Mouse (Mus musculus) stomach, postnatal 0 days (tissue): ENCODE measurements around the gene Ackr4. TPM values are rescaled to one million over a fixed set of nuclear protein-coding genes. Genes with fewer than 3 reads are reported as not detected.
A peak's percentile ranks its signal among the peaks of the same experiment; 100 is the strongest.

Experiments
- ATAC-seq: fragments of 200-750 bp; cut with Nextera tagmentation; 2 replicates; pipeline ENCODE4 v1.8.0; 2017; ENCODE audit not compliant: low FRiP score, low TSS enrichment
- DNase-seq: peaks from one replicate; pipeline ENCODE4 v3.0.0-alpha.2; 2016; ENCODE audit warnings: low spot score
- H3K27ac ChIP-seq: fragments of 300-500 bp; sonication (generic); replicated peaks from 2 replicates; pipeline ENCODE4 v1.5.1; 2014; ENCODE audit warnings: mild to moderate bottlenecking, control low read depth
- H3K27me3 ChIP-seq: fragments of 300-500 bp; sonication (generic); 2 replicates; pipeline ENCODE4 v1.6.1; 2014; ENCODE audit warnings: low read length; ENCODE audit not compliant: control insufficient read depth, insufficient read depth
- H3K36me3 ChIP-seq: fragments of 300-500 bp; sonication (generic); 2 replicates; pipeline ENCODE4 v1.6.1; 2014; ENCODE audit warnings: low read length, mixed read lengths; ENCODE audit not compliant: control insufficient read depth, insufficient read depth
- H3K4me1 ChIP-seq: fragments of 300-500 bp; sonication (generic); replicated peaks from 2 replicates; pipeline ENCODE4 v1.6.1; 2014; ENCODE audit warnings: antibody characterized with exemption; ENCODE audit not compliant: control insufficient read depth, insufficient read depth
- H3K4me2 ChIP-seq: fragments of 300-500 bp; sonication (generic); replicated peaks from 2 replicates; pipeline ENCODE4 v1.6.1; 2014; ENCODE audit warnings: low read depth, mild to moderate bottlenecking, control low read depth, moderate library complexity
- H3K4me3 ChIP-seq: fragments of 300-500 bp; sonication (generic); 2 replicates; pipeline ENCODE4 v1.5.1; 2014; ENCODE audit warnings: low read depth, low read length, control low read depth
- H3K9ac ChIP-seq: fragments of 300-500 bp; sonication (generic); 2 replicates; pipeline ENCODE4 v1.6.1; 2014; ENCODE audit warnings: mild to moderate bottlenecking, low read length, control low read depth, mixed read lengths
- H3K9me3 ChIP-seq: fragments of 300-500 bp; sonication (generic); 2 replicates; pipeline ENCODE4 v1.6.1; 2016; ENCODE audit warnings: low read length; ENCODE audit not compliant: control insufficient read depth
- CTCF ChIP-seq: IDR thresholded peaks from 2 replicates; pipeline ENCODE4 v1.5.1; 2016; ENCODE audit warnings: antibody characterized with exemption, low read depth, mild to moderate bottlenecking, moderate library complexity
- EP300 ChIP-seq: optimal IDR thresholded peaks from 2 replicates; pipeline ENCODE3; 2016; ENCODE audit warnings: antibody characterized with exemption
- WGBS: fragments of 180-500 bp; shearing (Covaris S2); extraction: QIAGEN DNeasy Blood & Tissue Kit; methylation state at CpG from one replicate; pipeline ENCODE4 v1.1.7; 2014; 5-methylcytosine and 5-hydroxymethylcytosine counted together
- polyA plus RNA-seq: library from polyadenylated mRNA; unstranded; fragments of >200 nt; fragmentation: Nextera tagmentation; extraction: Ambion mirVana; gene quantifications from 2 replicates; pipeline ENCODE4 v1.2.1, GENCODE M21; 2015

Gene Ackr4
- polyA plus RNA-seq, 1 experiment from 2014 or later: 3.6 TPM

DNA sequence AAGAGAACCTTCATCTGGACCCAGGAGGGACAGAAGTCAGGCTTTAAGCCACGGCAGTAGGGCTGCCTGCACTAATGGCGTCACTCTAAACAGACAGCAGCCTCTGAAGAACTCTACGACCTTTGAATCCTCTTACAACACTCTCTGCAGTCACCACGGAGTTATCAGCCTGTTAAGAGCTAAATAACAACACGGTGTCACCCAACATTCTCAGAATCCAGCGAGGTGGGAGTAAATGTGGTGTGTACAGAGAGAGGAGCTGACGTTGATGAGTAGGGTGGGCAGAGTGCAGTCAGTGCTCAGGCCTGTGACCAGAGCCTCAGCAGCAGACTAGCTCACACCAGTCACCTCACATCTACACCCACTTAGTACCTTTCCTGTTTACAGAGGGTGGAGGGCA lies 34.4 kb upstream of the Ackr4 start:
- peaks cover 43% of the 10 kb centered on the region for H3K36me3 ChIP-seq

GRCm38 (mm10) chr9:104157291-104157690 lies 30.6 kb upstream of the Ackr4 start:
- Histone ChIP-seq H3K9me3 (no peaks in the 10 kb centered on the region), H3K27ac (no peak overlapping the region), H3K4me2 (no peak overlapping the region), H3K4me3 (no peak overlapping the region), H3K36me3 (peaks cover 34% of the 10 kb centered on the region), H3K27me3 (no peaks in the 10 kb centered on the region), H3K4me1 (no peaks in the 10 kb centered on the region), H3K9ac (no peak overlapping the region)
- DNase-seq (no peak), ATAC-seq (no peak)
- TF ChIP-seq EP300 (no peak), CTCF (no peak)
- 89% methylated on average over 7 of the region's 7 CpGs for WGBS

More for the DNA sequence above, 34.4 kb upstream of the Ackr4 start:
- no peak overlapping the region for H3K27ac ChIP-seq
- 79% methylated on average over 7 of the region's 7 CpGs for WGBS
- no peak overlapping the region for H3K4me3 ChIP-seq
- no peaks in the 10 kb centered on the region for H3K4me1 ChIP-seq
- ATAC-seq (no peak), DNase-seq (no peak)
- no peak overlapping the region for H3K4me2 ChIP-seq
- no peaks in the 10 kb centered on the region for H3K27me3 ChIP-seq
- H3K9ac ChIP-seq: no peak overlapping the region
- no peak for TF ChIP-seq CTCF
- no peak for TF ChIP-seq EP300
- no peaks in the 10 kb centered on the region for H3K9me3 ChIP-seq

GRCm38 (mm10) chr9:104156506-104156905 lies 29.8 kb upstream of the Ackr4 start:
- 90% methylated on average over 8 of the region's 8 CpGs for WGBS
- H3K27me3 ChIP-seq: no peaks in the 10 kb centered on the region
- H3K9me3 ChIP-seq: no peaks in the 10 kb centered on the region
- no peak overlapping the region for H3K4me2 ChIP-seq
- H3K36me3 ChIP-seq: peaks cover 37% of the 10 kb centered on the region
- H3K27ac ChIP-seq: no peak overlapping the region
- no peak overlapping the region for H3K9ac ChIP-seq
- ATAC-seq (no peak), DNase-seq (no peak)
- no peaks in the 10 kb centered on the region for H3K4me1 ChIP-seq
- H3K4me3 ChIP-seq: no peak overlapping the region
- no peak for TF ChIP-seq EP300
- no peak for TF ChIP-seq CTCF

DNA sequence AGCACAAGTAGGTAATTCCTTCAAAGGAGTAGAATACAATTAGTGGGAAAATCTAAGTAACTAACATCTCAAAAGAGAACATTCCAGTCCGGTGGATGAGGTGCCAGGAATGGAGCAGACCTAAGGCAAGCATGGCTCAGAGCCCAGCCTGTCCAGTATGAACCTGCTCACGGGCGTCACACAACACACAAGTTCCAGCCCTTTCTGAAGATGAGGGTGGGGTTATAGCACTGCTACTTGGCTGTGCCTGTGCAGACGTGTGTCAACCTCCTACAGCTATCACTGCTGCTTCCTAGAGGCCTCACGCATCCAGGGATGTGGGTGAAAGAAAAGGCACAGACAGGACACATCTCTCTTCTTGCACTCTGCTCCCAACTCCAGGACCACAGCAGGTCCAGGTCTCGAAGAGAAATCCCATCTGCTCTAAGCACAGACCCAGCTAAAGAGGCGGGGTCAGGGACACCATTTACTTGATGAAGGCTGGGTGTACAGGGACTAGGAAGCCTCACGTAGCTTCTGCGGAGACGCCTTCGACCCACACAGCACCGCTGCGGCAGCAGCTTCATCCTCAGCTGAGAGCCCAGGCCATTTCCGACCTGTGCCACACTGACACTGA lies 28.5 kb upstream of the Ackr4 start:
- Histone ChIP-seq H3K4me2 (no peak overlapping the region), H3K36me3 (peaks cover 34% of the 10 kb centered on the region), H3K27ac (peak overlapping the region; percentile 75), H3K9ac (no peak overlapping the region), H3K4me3 (no peak overlapping the region), H3K9me3 (no peaks in the 10 kb centered on the region), H3K27me3 (no peaks in the 10 kb centered on the region), H3K4me1 (no peaks in the 10 kb centered on the region)
- DNase-seq: no peak
- peak; percentile 75 for ATAC-seq
- WGBS: 87% methylated on average over 14 of the region's 14 CpGs
- peak; percentile 20 for TF ChIP-seq EP300
- no peak for TF ChIP-seq CTCF

- H3K36me3 ChIP-seq: peaks cover 26% of the 10 kb centered on the region
- no peaks in the 10 kb centered on the region for H3K27me3 ChIP-seq
- H3K27ac ChIP-seq: peak overlapping the region; percentile 76
- no peak for TF ChIP-seq EP300
- TF ChIP-seq CTCF: no peak
- H3K9me3 ChIP-seq: no peaks in the 10 kb centered on the region
- WGBS: 73% methylated on average over 7 of the region's 7 CpGs
- ATAC-seq (no peak), DNase-seq (no peak)
- no peaks in the 10 kb centered on the region for H3K4me1 ChIP-seq
- no peak overlapping the region for H3K9ac ChIP-seq
- no peak overlapping the region for H3K4me3 ChIP-seq
- H3K4me2 ChIP-seq: no peak overlapping the region
These were observed 25.4 kb upstream of the Ackr4 start for GRCm38 (mm10) chr9:104152121-104152520.

DNA sequence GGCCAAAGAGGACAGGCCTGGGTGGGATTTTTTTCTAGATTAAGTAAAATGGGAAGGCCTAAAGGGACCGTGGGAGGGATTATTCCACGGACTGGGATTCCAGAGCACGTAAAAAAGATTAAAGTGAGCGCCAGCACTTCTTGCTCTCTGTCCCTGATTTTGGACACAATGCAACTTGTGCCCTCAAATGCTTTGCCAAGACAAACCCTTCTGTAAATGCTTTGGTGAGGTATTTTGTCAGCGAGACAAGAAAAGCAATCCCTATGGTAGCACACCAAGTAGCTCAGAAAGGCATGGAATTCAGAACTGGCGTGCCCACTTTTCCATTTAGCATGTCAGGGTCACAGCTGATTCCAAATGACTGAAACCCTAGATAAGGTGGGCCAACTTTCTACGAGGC lies 22.2 kb upstream of the Ackr4 start:
- TF ChIP-seq EP300 (no peak), CTCF (no peak)
- Histone ChIP-seq H3K9ac (no peak overlapping the region), H3K36me3 (peaks cover 14% of the 10 kb centered on the region; the same call in 1 of the 2 replicates), H3K4me3 (no peak overlapping the region), H3K4me2 (no peak overlapping the region), H3K4me1 (no peaks in the 10 kb centered on the region), H3K27me3 (no peaks in the 10 kb centered on the region), H3K27ac (no peak overlapping the region), H3K9me3 (no peaks in the 10 kb centered on the region)
- 87% methylated on average over 7 of the region's 7 CpGs for WGBS
- DNase-seq (no peak), ATAC-seq (no peak)
